Mouse (Mus musculus) intestine, postnatal 0 days (tissue): ENCODE results near the gene Osbpl2. TPM values are rescaled to one million over a fixed set of nuclear protein-coding genes. Genes with fewer than 3 reads are reported as not detected.

Experiments used
- ATAC-seq: fragments of 200-750 bp; cut with Nextera tagmentation; 2 replicates; pipeline ENCODE4 v1.8.0; 2017; ENCODE audit warnings: mild to moderate bottlenecking, moderate TSS enrichment, moderate library complexity
- H3K27ac ChIP-seq: fragments of 300-500 bp; sonication (generic); 2 replicates; pipeline ENCODE4 v1.5.1; 2014; ENCODE audit warnings: mild to moderate bottlenecking, low read depth, low read length, moderate library complexity
- H3K27me3 ChIP-seq: fragments of 300-500 bp; sonication (generic); replicated peaks from 2 replicates; pipeline ENCODE4 v1.6.1; 2014; ENCODE audit warnings: low read length, mixed read lengths; ENCODE audit not compliant: control insufficient read depth, insufficient read depth
- H3K36me3 ChIP-seq: fragments of 300-500 bp; sonication (generic); 2 replicates; pipeline ENCODE4 v1.6.1; 2014; ENCODE audit warnings: mild to moderate bottlenecking, moderate library complexity; ENCODE audit not compliant: control insufficient read depth, insufficient read depth
- H3K4me1 ChIP-seq: fragments of 300-500 bp; sonication (generic); replicated peaks from 2 replicates; pipeline ENCODE4 v1.6.1; 2014; ENCODE audit warnings: antibody characterized with exemption, low read length, mixed read lengths; ENCODE audit not compliant: control insufficient read depth, insufficient read depth
- H3K4me2 ChIP-seq: fragments of 300-500 bp; sonication (generic); replicated peaks from 2 replicates; pipeline ENCODE4 v1.6.1; 2014; ENCODE audit warnings: low read depth, mild to moderate bottlenecking, moderate library complexity
- H3K4me3 ChIP-seq: fragments of 300-500 bp; sonication (generic); 2 replicates; pipeline ENCODE4 v1.5.1; 2014; ENCODE audit warnings: low read depth, low read length
- H3K9ac ChIP-seq: fragments of 300-500 bp; sonication (generic); 2 replicates; pipeline ENCODE4 v1.6.1; 2014; ENCODE audit warnings: mild to moderate bottlenecking, low read depth, low read length
- H3K9me3 ChIP-seq: fragments of 300-500 bp; sonication (generic); 2 replicates; pipeline ENCODE4 v1.6.1; 2016; ENCODE audit warnings: mixed run types; ENCODE audit not compliant: control insufficient read depth
- CTCF ChIP-seq: sonication (generic); IDR thresholded peaks from 2 replicates; pipeline ENCODE4 v1.5.1; 2016; ENCODE audit warnings: low read depth, mild to moderate bottlenecking, control low read depth, antibody characterized with exemption, moderate library complexity
- WGBS: fragments of 180-500 bp; shearing (Covaris S2); extraction: QIAGEN DNeasy Blood & Tissue Kit; methylation state at CpG from one replicate; pipeline ENCODE4 v1.1.7; 2014; 5-methylcytosine and 5-hydroxymethylcytosine counted together
- polyA plus RNA-seq: library from polyadenylated mRNA; unstranded; fragments of >200 nt; fragmentation: Nextera tagmentation; extraction: Ambion mirVana; gene quantifications from 2 replicates; pipeline ENCODE4 v1.2.1, GENCODE M21; 2015

Osbpl2 gene
- polyA plus RNA-seq, 1 experiment from 2014 or later, result 22.9 TPM

GRCm38 (mm10) chr2:180077622-180078021 lies 41.5 kb upstream of the Osbpl2 start:
- no peak overlapping the region for H3K4me2 ChIP-seq
- TF ChIP-seq CTCF, result no peak
- H3K9me3 ChIP-seq, result no peaks in the 10 kb centered on the region
- H3K27me3 ChIP-seq, result no peaks in the 10 kb centered on the region
- WGBS, result 76% methylated on average over 3 of the region's 3 CpGs
- peaks cover 28% of the 10 kb centered on the region; the same call in 1 of the 2 replicates for H3K36me3 ChIP-seq
- ATAC-seq, result no peak
- H3K27ac ChIP-seq, result no peak overlapping the region
- H3K4me1 ChIP-seq, result no peaks in the 10 kb centered on the region
- no peak overlapping the region for H3K9ac ChIP-seq
- no peak overlapping the region for H3K4me3 ChIP-seq

- Histone ChIP-seq H3K9me3 (no peaks in the 10 kb centered on the region), H3K4me2 (no peak overlapping the region), H3K27ac (no peak overlapping the region), H3K9ac (no peak overlapping the region), H3K27me3 (no peaks in the 10 kb centered on the region), H3K4me1 (no peaks in the 10 kb centered on the region), H3K4me3 (no peak overlapping the region), H3K36me3 (peaks cover 31% of the 10 kb centered on the region)
- WGBS, result 73% methylated on average over 8 of the region's 8 CpGs
- no peak for ATAC-seq
- no peak for TF ChIP-seq CTCF
Observed at GRCm38 (mm10) chr2:180080680-180081079, 38.4 kb upstream of the Osbpl2 start.

DNA sequence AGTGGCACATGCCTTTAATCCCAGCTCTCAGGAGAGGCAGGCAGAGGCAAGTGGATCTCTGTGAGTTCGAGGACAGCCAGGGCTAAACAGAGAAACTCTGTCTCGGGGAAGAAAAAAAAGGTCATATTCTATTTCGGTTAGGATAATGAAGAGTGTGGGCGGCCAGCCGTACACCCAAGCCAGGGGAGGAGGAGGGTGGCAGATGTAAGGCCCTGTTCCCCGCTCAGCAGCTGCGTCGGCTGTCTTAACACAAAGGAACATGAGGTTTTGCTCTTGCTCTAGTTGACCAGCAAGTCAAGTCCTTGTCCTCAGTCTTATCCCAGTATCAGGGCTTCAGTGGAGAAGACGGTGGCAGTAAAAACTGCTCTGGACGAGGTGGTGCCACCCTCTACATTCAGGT lies 36.0 kb upstream of the Osbpl2 start:
- ATAC-seq, result no peak
- Histone ChIP-seq H3K27me3 (no peaks in the 10 kb centered on the region), H3K4me2 (no peak overlapping the region), H3K36me3 (peaks cover 21% of the 10 kb centered on the region), H3K4me3 (no peak overlapping the region), H3K9ac (no peak overlapping the region), H3K4me1 (no peaks in the 10 kb centered on the region), H3K27ac (no peak overlapping the region), H3K9me3 (no peaks in the 10 kb centered on the region)
- 94% methylated on average over 10 of the region's 10 CpGs for WGBS
- no peak for TF ChIP-seq CTCF

DNA sequence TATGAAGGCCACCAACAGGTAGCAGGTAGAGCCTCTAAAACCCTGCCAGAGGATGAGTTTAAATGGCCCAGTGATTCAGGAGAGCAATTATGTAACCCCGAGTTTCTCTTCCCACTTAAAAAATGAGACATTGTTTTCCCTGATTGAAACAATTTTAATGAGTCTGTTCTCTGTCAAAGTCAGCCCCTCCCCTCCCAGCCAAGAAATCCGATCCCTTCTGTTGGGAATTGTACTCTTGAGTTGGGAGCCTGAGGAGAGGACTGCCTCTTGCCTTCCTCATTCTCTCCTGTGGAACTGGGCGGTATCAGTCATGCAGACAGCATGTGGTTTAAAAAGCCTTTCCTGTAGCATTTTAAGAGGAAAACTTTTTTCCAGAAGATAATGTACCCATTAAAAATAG lies 34.5 kb upstream of the Osbpl2 start:
- no peak overlapping the region for H3K27ac ChIP-seq
- H3K4me2 ChIP-seq, result no peak overlapping the region
- TF ChIP-seq CTCF, result no peak
- H3K9ac ChIP-seq, result no peak overlapping the region
- 40% methylated on average over 3 of the region's 3 CpGs for WGBS
- ATAC-seq, result no peak
- peaks cover 14% of the 10 kb centered on the region for H3K36me3 ChIP-seq
- H3K9me3 ChIP-seq, result no peaks in the 10 kb centered on the region
- no peaks in the 10 kb centered on the region for H3K27me3 ChIP-seq
- no peak overlapping the region for H3K4me3 ChIP-seq
- no peaks in the 10 kb centered on the region for H3K4me1 ChIP-seq

DNA sequence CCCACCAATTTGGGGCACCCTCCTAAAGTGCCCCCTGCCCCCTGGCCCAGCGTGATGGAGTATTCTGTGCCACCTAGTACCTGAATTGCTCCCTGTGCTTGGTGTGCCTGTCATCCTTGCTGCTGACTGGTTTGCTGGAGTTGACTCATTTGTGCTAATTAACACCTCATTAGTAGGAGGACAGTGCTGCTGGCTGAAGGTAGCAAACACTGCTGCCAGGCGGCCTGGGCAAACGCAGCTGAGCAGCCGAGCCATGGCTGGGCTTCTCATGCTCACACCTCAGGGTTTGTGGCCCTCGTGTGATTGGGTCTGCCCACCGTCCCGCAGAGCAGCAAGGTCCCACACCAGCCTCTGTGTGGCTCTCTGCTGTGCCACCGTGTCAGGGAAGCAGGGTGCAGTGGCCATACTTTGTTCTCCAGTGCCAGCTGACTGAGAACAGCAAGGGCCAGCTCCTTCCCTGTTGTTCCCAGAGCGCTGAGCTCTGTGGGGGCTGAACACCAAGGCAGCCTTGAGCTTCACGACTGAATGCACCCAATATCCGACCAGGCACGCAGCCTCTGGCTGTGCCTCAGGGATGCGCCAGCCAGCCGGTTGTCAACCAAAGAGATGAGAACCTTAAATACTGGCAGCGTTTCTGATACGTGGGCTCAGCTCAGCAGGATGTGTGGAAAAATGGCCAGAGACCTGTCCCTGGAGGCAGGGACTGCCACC lies 33.0 kb upstream of the Osbpl2 start:
- WGBS, result 78% methylated on average over 16 of the region's 16 CpGs
- Histone ChIP-seq H3K27ac (no peak overlapping the region), H3K4me1 (no peaks in the 10 kb centered on the region), H3K9me3 (no peaks in the 10 kb centered on the region), H3K4me3 (no peak overlapping the region), H3K9ac (no peak overlapping the region), H3K4me2 (no peak overlapping the region), H3K36me3 (peaks cover 14% of the 10 kb centered on the region), H3K27me3 (no peaks in the 10 kb centered on the region)
- no peak for ATAC-seq
- TF ChIP-seq CTCF, result no peak

DNA sequence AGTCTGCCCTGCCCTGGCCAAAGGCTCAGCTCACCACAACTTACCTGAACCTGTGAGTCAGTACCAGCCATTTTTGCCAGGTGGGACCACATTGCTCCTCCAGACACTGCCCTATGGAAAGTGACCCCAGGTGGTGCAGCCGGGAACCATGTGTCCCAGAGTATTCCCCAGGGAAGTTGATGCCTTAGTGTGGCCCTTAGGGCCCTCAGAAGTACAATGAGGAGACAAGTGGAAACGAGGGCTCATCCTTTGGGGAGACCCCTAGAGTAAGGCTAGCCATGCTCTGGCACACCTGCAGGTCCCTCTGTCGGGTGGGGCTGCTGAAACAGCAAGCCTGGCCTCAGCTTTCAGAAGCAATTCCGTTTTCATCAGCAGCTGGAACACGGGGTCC lies 32.5 kb upstream of the Osbpl2 start:
- Histone ChIP-seq H3K9me3 (no peaks in the 10 kb centered on the region), H3K27me3 (no peaks in the 10 kb centered on the region), H3K4me3 (no peak overlapping the region), H3K36me3 (peaks cover 14% of the 10 kb centered on the region), H3K27ac (no peak overlapping the region), H3K9ac (no peak overlapping the region), H3K4me2 (no peak overlapping the region), H3K4me1 (no peaks in the 10 kb centered on the region)
- TF ChIP-seq CTCF, result no peak
- ATAC-seq, result no peak
- WGBS, result 84% methylated on average over 5 of the region's 5 CpGs
